Mouse (Mus musculus): ENCODE data around the gene Polk.

DNA sequence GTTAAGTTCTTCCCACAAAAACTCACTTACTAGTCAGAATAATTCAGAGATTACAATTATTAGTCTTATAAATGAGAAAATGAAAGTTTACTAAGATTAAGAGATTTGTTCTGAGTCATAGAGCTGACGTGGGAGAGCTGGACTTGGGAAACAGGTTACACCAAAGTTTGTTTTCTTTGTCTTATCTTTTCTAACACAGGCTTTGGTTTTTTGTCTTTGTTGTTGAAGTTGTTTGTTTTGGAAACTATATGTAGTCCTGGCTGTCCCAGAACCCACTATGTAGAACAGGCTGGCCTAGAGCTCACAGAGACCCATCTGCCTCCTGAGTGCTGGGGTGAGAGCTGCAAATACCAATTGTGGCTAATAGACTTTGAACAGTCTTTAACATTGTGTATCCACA is 31.1 kb downstream of the Polk start:
- TF ChIP-seq POLR2A (IDR thresholded peaks at IDR 0.05; ENCODE audit: low read depth, low read length): no peak
- no peak for TF ChIP-seq CTCF (IDR thresholded peaks at IDR 0.05; ENCODE audit: extremely low read depth, insufficient read length, insufficient replicate concordance, low read depth, low read length)

Data from small intestine, adult 2 months (tissue).